Mouse (Mus musculus) lung, adult 2 months (tissue): Measurements from ENCODE around the gene Eddm3b. TPM values are rescaled to one million over a fixed set of nuclear protein-coding genes. Genes with fewer than 3 reads are reported as not detected.

Experiments
- DNase-seq: peaks from one replicate; pipeline ENCODE4 v3.0.0; 2022
- H3K4me1 ChIP-seq: fragments of 200-500 bp; 2 replicates; pipeline ENCODE4 v1.6.1; 2011; ENCODE audit warnings: low read length; ENCODE audit not compliant: control insufficient read depth, insufficient read depth
- H3K4me3 ChIP-seq: fragments of 200-500 bp; replicated peaks from 2 replicates; pipeline ENCODE3; 2011; ENCODE audit warnings: low read depth, mild to moderate bottlenecking, control low read depth, low read length; ENCODE audit errors: extremely low read depth
- CTCF ChIP-seq: fragments of 200-500 bp; IDR thresholded peaks from 2 replicates; pipeline ENCODE4 v1.5.1; 2011; ENCODE audit warnings: mild to moderate bottlenecking, low read length, control low read depth; ENCODE audit not compliant: insufficient read depth
- POLR2A ChIP-seq: fragments of 200-500 bp; IDR thresholded peaks from 2 replicates; pipeline ENCODE4 v1.6.1; 2011; ENCODE audit warnings: low read depth, mild to moderate bottlenecking, control low read depth, low read length, borderline replicate concordance; ENCODE audit errors: extremely low read depth
- WGBS: fragments of 180-500 bp; shearing (Covaris S2); methylation state at CpG from one replicate; pipeline ENCODE4 v1.1.7; 2018; 5-methylcytosine and 5-hydroxymethylcytosine counted together
- polyA plus RNA-seq: library from polyadenylated mRNA; depleted of rRNA; stranded (reverse); fragments of >200 nt; gene quantifications from 2 replicates; pipeline ENCODE4 v1.2.3, GENCODE M21; 2012

Gene Eddm3b
- polyA plus RNA-seq, 1 experiment = not detected

DNA sequence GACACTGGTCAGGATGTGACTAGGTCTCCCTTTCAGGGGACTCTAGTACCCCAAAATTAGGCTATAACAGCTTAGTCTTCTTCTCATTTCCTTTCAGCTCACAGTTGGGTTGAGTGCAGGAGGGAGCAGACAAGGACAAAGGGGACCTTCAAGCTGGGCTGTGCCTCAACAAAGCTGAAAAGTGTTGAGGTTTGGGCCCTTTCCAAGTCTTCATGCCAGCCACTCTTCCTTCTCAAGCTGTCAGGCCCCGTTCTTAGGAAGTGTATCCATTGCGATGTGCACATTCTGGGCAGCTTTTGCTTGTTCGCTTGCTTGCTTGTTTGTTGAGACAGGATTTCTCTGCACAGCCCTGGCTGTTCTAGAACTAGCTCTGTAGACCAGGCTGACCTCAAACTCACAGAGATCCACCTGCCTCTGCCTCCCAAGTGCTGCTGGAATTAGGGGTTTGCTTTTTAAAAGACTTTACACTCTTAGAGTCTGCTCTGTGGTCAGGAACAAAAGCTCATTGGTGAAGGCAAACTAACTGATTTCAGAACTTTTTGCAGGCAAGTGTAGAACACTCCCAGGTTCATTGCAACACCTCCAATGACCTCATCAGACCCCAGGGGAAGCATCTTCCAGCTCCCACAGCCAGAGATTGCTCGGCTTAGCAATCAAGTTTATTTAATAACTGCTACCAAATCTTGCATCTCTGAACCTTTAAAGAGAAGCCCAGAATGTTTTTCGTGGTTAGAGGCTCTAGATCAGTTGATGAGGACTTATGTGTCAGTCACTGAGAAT lies 19.9 kb upstream of the Eddm3b start:
- DNase-seq = no peak
- TF ChIP-seq POLR2A (no peak), CTCF (no peak)

GRCm38 (mm10) chr14:51094921-51095320 lies 19.3 kb upstream of the Eddm3b start:
- H3K4me1 ChIP-seq = peaks cover 11% of the 10 kb centered on the region
- WGBS = 55% methylated on average over 9 of the region's 9 CpGs
- no peak for DNase-seq
- TF ChIP-seq POLR2A (no peak), CTCF (no peak)
- no peak overlapping the region for H3K4me3 ChIP-seq

More for the DNA sequence above, 19.9 kb upstream of the Eddm3b start:
- WGBS = 42% methylated on average over 5 of the region's 5 CpGs
- peaks cover 11% of the 10 kb centered on the region for H3K4me1 ChIP-seq
- H3K4me3 ChIP-seq = no peak overlapping the region

DNA sequence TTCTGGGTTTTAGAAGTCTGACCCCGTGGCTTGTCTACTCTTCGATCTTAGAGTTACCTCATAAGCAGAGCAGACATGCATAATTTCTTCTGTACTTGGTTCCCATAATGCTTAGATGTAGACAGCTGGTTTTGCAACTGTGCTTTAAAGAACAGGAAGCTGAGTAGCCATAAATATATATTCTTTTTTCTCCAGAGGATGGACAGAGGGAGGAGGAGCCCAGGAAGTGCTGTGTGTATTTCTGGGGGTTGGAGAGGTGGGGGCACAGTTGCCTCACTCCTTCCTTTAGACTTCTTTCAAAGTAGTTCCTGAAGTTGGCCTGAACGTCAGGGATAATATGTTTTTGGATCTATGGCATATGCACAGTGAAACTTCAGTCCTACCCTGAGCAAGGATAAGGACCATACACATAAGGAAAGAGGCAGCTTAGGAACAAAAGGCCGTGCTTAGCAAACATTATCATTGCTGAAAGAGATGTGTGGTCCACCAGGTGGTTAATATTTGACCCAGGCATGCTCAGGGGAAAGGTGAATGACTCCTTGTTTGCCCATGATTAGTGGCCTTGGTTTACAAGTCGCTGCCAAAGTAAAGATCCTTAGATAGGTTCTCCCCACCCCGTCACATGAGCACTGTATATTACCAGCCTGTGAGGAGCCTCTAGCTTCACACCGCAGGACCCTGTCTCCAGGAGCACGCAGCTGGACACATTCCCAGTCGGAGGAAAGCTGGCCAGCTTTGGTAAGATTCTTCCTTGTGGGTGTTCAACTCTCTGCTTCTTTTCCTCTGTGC lies 18.3 kb upstream of the Eddm3b start:
- H3K4me3 ChIP-seq = peak overlapping the region; percentile 34
- 41% methylated on average over 9 of the region's 9 CpGs for WGBS
- TF ChIP-seq POLR2A (peak; percentile 75; the same call in 1 of the 2 replicates), CTCF (no peak)
- H3K4me1 ChIP-seq = peaks cover 11% of the 10 kb centered on the region
- peak; percentile 59 for DNase-seq

DNA sequence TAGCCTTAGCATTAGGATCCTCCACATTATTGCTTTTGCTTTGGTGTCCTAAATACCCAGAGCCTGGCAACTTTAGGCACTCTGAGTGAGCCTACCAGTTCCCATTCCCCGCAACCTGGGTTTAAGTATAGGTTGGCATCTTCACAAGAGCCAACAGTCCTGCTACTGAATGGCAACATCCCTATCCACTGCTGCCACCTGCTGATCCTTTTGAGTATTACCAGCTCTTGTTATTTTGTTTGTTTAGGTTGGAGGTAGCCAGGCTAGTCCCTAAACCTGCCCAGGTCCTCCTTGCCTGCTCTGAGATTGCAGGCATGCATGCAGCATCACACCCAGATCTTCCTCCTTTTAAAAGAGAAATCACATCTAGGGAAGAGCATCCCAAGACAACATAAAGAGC lies 15.9 kb upstream of the Eddm3b start:
- peak; percentile 44 for TF ChIP-seq CTCF
- peaks cover 11% of the 10 kb centered on the region for H3K4me1 ChIP-seq
- DNase-seq = peak; percentile 64
- H3K4me3 ChIP-seq = peak overlapping the region; percentile 10
- 3% methylated on average over 1 of the region's 1 CpGs for WGBS

DNA sequence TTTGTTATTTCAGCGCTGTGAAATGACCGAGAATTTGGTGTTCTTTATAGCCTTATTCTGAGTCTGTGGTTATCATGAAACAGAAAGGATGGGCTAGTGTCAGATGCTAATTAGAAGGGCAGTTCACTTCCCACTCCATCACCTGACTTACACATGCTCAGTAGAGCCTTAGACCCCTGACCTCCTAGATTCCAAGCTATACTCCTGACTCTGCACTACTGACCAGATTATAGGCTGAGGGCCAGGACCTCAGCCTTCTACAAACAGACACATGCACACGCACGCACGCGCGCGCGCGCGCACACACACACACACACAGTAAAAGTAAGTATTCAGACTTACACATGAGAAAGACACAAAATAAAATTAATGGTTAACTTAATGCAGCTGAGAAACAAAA lies 15.3 kb upstream of the Eddm3b start:
- TF ChIP-seq CTCF (no peak), POLR2A (no peak)
- WGBS = 93% methylated on average over 11 of the region's 11 CpGs

GRCm38 (mm10) chr14:51101284-51101683 lies 12.9 kb upstream of the Eddm3b start:
- 60% methylated on average over 9 of the region's 9 CpGs for WGBS

More for the DNA sequence above, 15.3 kb upstream of the Eddm3b start:
- no peak for DNase-seq
- H3K4me3 ChIP-seq = no peak overlapping the region
- peaks cover 9% of the 10 kb centered on the region for H3K4me1 ChIP-seq

DNA sequence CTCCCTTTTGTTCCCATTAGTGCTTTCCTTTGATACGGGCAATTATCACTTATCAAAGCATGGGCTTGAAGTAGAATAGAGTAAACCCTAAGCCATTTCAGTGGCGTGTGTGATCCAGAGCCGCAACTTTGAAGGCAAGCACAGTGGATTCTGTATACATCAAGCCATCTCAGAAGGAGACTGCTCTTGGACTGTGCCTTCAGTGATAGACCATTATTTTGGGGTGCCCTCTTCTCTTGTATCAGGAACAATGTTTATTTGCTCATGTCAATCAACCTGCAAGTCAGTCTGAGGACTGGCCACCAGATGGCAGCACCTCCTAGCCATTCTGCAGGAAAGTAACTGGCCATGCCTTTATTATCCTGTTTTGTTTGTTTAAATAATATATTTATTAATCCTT lies 11.0 kb upstream of the Eddm3b start:
- Histone ChIP-seq H3K4me1 (0 out of 2 replicates have a peak, but pooled peaks cover 2% of the 10 kb centered on the region), H3K4me3 (no peak overlapping the region)
- TF ChIP-seq CTCF (peak; percentile 83), POLR2A (no peak)
- DNase-seq = peak; percentile 59
- 62% methylated on average over 3 of the region's 3 CpGs for WGBS

More at GRCm38 (mm10) chr14:51101284-51101683, 12.9 kb upstream of the Eddm3b start:
- H3K4me3 ChIP-seq = no peak overlapping the region
- no peak for DNase-seq
- no peaks in the 10 kb centered on the region for H3K4me1 ChIP-seq
- TF ChIP-seq CTCF (no peak), POLR2A (no peak)

- 0 out of 2 replicates have a peak, but pooled peaks cover 2% of the 10 kb centered on the region for H3K4me1 ChIP-seq
- WGBS = 77% methylated on average over 2 of the region's 2 CpGs
- no peak for DNase-seq
- TF ChIP-seq POLR2A (no peak), CTCF (no peak)
- H3K4me3 ChIP-seq = no peak overlapping the region
Observed at GRCm38 (mm10) chr14:51104366-51104765, 9.9 kb upstream of the Eddm3b start.

DNA sequence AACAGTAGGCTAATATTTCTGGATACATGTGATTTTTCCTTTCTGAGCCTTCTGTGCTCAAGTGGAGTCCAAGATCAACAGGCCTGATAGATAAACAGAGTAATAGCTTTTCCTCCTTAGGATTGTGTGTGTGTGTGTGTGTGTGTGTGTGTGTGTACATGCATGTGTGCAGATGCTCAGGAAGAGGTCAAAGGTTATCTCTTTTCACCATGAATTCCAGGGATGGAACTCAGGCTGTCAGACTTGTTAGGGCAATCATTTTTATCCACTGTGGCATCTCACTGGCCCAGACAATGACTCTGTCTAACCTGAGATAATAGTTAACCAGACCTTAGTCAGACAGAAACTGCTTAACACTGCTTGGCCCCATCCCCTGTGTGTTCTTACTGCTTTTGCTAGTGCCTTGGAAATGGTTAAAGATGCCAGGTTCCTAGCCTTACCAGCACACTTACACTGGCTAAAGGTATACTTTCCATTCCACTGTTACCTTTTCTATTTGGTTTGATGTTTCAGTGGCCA lies 7.7 kb upstream of the Eddm3b start:
- no peak for TF ChIP-seq POLR2A
- no peak for TF ChIP-seq CTCF
- 0 out of 2 replicates have a peak, but pooled peaks cover 2% of the 10 kb centered on the region for H3K4me1 ChIP-seq
- no peak for DNase-seq
- no peak overlapping the region for H3K4me3 ChIP-seq
